Mouse (Mus musculus) stomach, postnatal 0 days (tissue): ENCODE results near the gene Cux1.

Experiments used
- CTCF ChIP-seq: IDR thresholded peaks from 2 replicates; pipeline ENCODE4 v1.5.1; 2016; ENCODE audit warnings: antibody characterized with exemption, low read depth, mild to moderate bottlenecking, moderate library complexity
- EP300 ChIP-seq: optimal IDR thresholded peaks from 2 replicates; pipeline ENCODE3; 2016; ENCODE audit warnings: antibody characterized with exemption

DNA sequence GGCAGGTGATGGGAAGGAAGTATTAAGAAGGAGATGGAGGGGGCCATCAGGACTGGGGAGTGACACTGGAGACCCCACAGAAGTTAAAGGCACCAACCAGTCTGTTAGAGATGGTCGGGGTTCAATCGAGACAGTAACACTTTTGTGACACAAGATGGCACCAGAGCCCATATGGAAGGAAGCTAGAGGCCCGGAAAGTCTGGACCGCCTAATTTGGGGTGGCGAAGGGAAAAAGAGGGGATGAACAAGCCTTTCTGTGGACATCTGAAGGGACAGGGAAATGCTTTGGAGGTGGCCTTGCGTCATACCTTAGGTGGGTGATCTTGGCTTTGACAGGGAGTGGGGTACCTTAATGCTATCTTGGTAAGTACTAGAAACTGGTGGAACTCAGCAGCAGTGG lies 285.9 kb downstream of the Cux1 start:
- TF ChIP-seq CTCF (peak; percentile 85), EP300 (no peak)
